In genomic region chr5:59996698-59997097, GRCm38 (mm10) we compare ENCODE assay signal across 8 mouse cellular contexts.
DNase-seq lines count a peak whose midpoint lies in the region.

No protein-coding gene starts in this region.

- peak; percentile 47 to 65 for DNase-seq in cerebellum, postnatal 14 days
- DNase-seq in cerebellum, adult 8-10 months: no peak
- peak; percentile 22 for DNase-seq in 3T3-L1 (ENCODE audit: low read depth, low spot score)
- DNase-seq in embryo, embryonic 9.5 days (ENCODE audit: extremely low spot score): peak; percentile 6
- peak; percentile 7 to 9 for DNase-seq in layer of hippocampus, postnatal 36 days
- DNase-seq in retina, postnatal 1 day: peak; percentile 33
- DNase-seq in urinary bladder, adult 2 months (ENCODE audit: low spot score): no peak
- no peak for DNase-seq in B cell, adult 2 months

Comparison
In these comparisons a context has a peak if more than half of its experiments do, and no peak if none do; other contexts are left out.
1. DNase-seq: peak in cerebellum, postnatal 14 days (2 of 2), 3T3-L1 (single experiment), embryo, embryonic 9.5 days (single experiment), layer of hippocampus, postnatal 36 days (2 of 2) and retina, postnatal 1 day (single experiment); none in cerebellum, adult 8-10 months (single experiment), urinary bladder, adult 2 months (single experiment) and B cell, adult 2 months (0 of 2).